8 mouse cellular contexts compared by ENCODE assay signal in genomic region chr10:42275871-42276501, GRCm38 (mm10). TPM values are rescaled to one million over a fixed set of nuclear protein-coding genes. Genes with fewer than 3 reads are reported as not detected.
DNase-seq lines count a peak whose midpoint lies in the region; ATAC-seq and TF ChIP-seq lines count a peak whose summit lies in the region.

No protein-coding gene starts in this region.

- H3K36me3 ChIP-seq in heart, embryonic 15.5 days, result no peaks in the 10 kb centered on the region
- H3K36me3 ChIP-seq in hindbrain, embryonic 12.5 days, result no peaks in the 10 kb centered on the region
- H3K36me3 ChIP-seq in lung, postnatal 0 days (ENCODE audit: insufficient read depth, low read length), result no peaks in the 10 kb centered on the region
- peaks cover 8% of the 10 kb centered on the region; the same call in 1 of the 2 replicates for H3K36me3 ChIP-seq in small intestine, adult 2 months (ENCODE audit: control insufficient read depth, insufficient read depth, low read length)

- H3K27me3 ChIP-seq in heart, embryonic 15.5 days, result no peaks in the 10 kb centered on the region
- H3K27me3 ChIP-seq in hindbrain, embryonic 12.5 days, result peaks cover 29% of the 10 kb centered on the region
- H3K27me3 ChIP-seq in lung, postnatal 0 days (replicated peaks; ENCODE audit: insufficient read depth, low read length), result no peaks in the 10 kb centered on the region
- H3K27me3 ChIP-seq in small intestine, adult 2 months (ENCODE audit: control insufficient read depth, insufficient read depth, low read length), result no peaks in the 10 kb centered on the region

- peak overlapping the region; percentile 99 for H3K27ac ChIP-seq in heart, embryonic 15.5 days
- peak overlapping the region; percentile 83 for H3K27ac ChIP-seq in brown adipose tissue, adult 24 weeks (replicated peaks; ENCODE audit: low read depth, low read length)
- peak overlapping the region; percentile 97 for H3K27ac ChIP-seq in hindbrain, embryonic 12.5 days
- peak overlapping the region; percentile 96 for H3K27ac ChIP-seq in lung, postnatal 0 days (ENCODE audit: low read length)
- peak overlapping the region; percentile 94 for H3K27ac ChIP-seq in small intestine, adult 2 months (ENCODE audit: insufficient read depth, low read depth, low read length)

- peak overlapping the region; percentile 87 for H3K4me3 ChIP-seq in heart, embryonic 15.5 days
- H3K4me3 ChIP-seq in brown adipose tissue, adult 24 weeks (ENCODE audit: insufficient read depth, low read depth, low read length), result peak overlapping the region; percentile 88
- H3K4me3 ChIP-seq in hindbrain, embryonic 12.5 days, result peak overlapping the region; percentile 73
- peak overlapping the region; percentile 85 for H3K4me3 ChIP-seq in lung, postnatal 0 days (ENCODE audit: low read depth, low read length)
- peak overlapping the region; percentile 97 for H3K4me3 ChIP-seq in small intestine, adult 2 months (ENCODE audit: low read depth, low read length)

- H3K9me3 ChIP-seq in heart, embryonic 15.5 days (replicated peaks), result no peaks in the 10 kb centered on the region
- no peaks in the 10 kb centered on the region for H3K9me3 ChIP-seq in hindbrain, embryonic 12.5 days (replicated peaks)
- no peaks in the 10 kb centered on the region for H3K9me3 ChIP-seq in lung, postnatal 0 days (ENCODE audit: low read length)

- DNase-seq in heart, adult 11 months, result no peak
- peak; percentile 57 for DNase-seq in CD4-positive helper T cell, adult 2 months (ENCODE audit: low read depth, low spot score)
- peak; percentile 84 for DNase-seq in lung, postnatal 0 days (ENCODE audit: low spot score)
- DNase-seq in ovary, postnatal 36 days (ENCODE audit: low spot score), result no peak

- no peak for TF ChIP-seq CTCF in lung, postnatal 0 days (IDR thresholded peaks at IDR 0.05)
- TF ChIP-seq CTCF in small intestine, adult 2 months (IDR thresholded peaks at IDR 0.05; ENCODE audit: extremely low read depth, insufficient read length, insufficient replicate concordance, low read depth, low read length), result no peak

- WGBS in heart, embryonic 15.5 days, result under 1% methylated on average over 39 of the region's 40 CpGs
- 0% methylated on average over 40 of the region's 40 CpGs for WGBS in hindbrain, embryonic 12.5 days
- WGBS in lung, postnatal 0 days, result 0% methylated on average over 37 of the region's 40 CpGs
- WGBS in small intestine, adult 2 months, result 1% methylated on average over 40 of the region's 40 CpGs

- no peak for TF ChIP-seq POLR2A in small intestine, adult 2 months (IDR thresholded peaks at IDR 0.05; ENCODE audit: low read depth, low read length)

- H3K9ac ChIP-seq in heart, embryonic 15.5 days, result peak overlapping the region; percentile 90
- peak overlapping the region; percentile 70 for H3K9ac ChIP-seq in hindbrain, embryonic 12.5 days
- H3K9ac ChIP-seq in lung, postnatal 0 days (replicated peaks; ENCODE audit: low read depth), result peak overlapping the region; percentile 88

- peak overlapping the region; percentile 89 for H3K4me2 ChIP-seq in heart, embryonic 15.5 days
- peak overlapping the region; percentile 98 for H3K4me2 ChIP-seq in hindbrain, embryonic 12.5 days (replicated peaks)
- peak overlapping the region; percentile 98 for H3K4me2 ChIP-seq in lung, postnatal 0 days (replicated peaks; ENCODE audit: low read depth, low read length)

- ATAC-seq in heart, embryonic 15.5 days (replicated peaks; ENCODE audit: insufficient number of reproducible peaks, insufficient read depth, low FRiP score, low read depth), result peak; percentile 1; the same call in 1 of the 2 replicates
- ATAC-seq in hindbrain, embryonic 12.5 days (ENCODE audit: low FRiP score), result peak; percentile 0
- ATAC-seq in lung, postnatal 0 days, result peak; percentile 1; the same call in 1 of the 2 replicates

- peaks cover 40% of the 10 kb centered on the region for H3K4me1 ChIP-seq in heart, embryonic 15.5 days (replicated peaks)
- peaks cover 19% of the 10 kb centered on the region for H3K4me1 ChIP-seq in brown adipose tissue, adult 24 weeks (ENCODE audit: control insufficient read depth, insufficient read depth, insufficient read length, low read length)
- H3K4me1 ChIP-seq in hindbrain, embryonic 12.5 days, result peaks cover 29% of the 10 kb centered on the region
- H3K4me1 ChIP-seq in lung, postnatal 0 days (ENCODE audit: insufficient read depth, low read depth, low read length), result peaks cover 24% of the 10 kb centered on the region
- H3K4me1 ChIP-seq in small intestine, adult 2 months (ENCODE audit: control insufficient read depth, insufficient read depth, insufficient read length, low read length), result peaks cover 28% of the 10 kb centered on the region

- 0 out of 2 replicates have a peak, but pooled peaks have one; percentile 13 for TF ChIP-seq EP300 in lung, postnatal 0 days (IDR thresholded peaks at IDR 0.05)

RNA-seq across cellular contexts. Expression of gene Foxo3, which starts 0.6 kb away (rescaled TPM):
- 5.7 and 6.8 TPM in 2 replicates for polyA plus RNA-seq in heart, embryonic 15.5 days (2015; fragmentation: Nextera tagmentation; extraction: Ambion mirVana)
- 4.7 and 6.4 TPM in 2 replicates for polyA plus RNA-seq in brown adipose tissue, adult 24 weeks (2012; ENCODE audit: insufficient read depth, insufficient read length, missing spikeins)
- polyA plus RNA-seq in hindbrain, embryonic 12.5 days (2016; fragmentation: Nextera tagmentation; extraction: Ambion mirVana), result 4.2 and 5.0 TPM in 2 replicates
- polyA plus RNA-seq in lung, postnatal 0 days (2015; fragmentation: Nextera tagmentation; extraction: Ambion mirVana), result 15.2 and 22.9 TPM in 2 replicates
- 25.5 and 49.5 TPM in 2 replicates for polyA plus RNA-seq in small intestine, adult 2 months (2012; rRNA removed)

Comparison
In these comparisons a context has a peak if more than half of its experiments do, and no peak if none do; other contexts are left out.
1. DNase-seq: peak in CD4-positive helper T cell, adult 2 months (single experiment) and lung, postnatal 0 days (single experiment); none in heart, adult 11 months (single experiment) and ovary, postnatal 36 days (single experiment).
2. Peak in every context shown above with its lines, with median percentiles within 50 percentile points of each other: ATAC-seq, H3K27ac ChIP-seq, H3K4me2 ChIP-seq, H3K4me3 ChIP-seq and H3K9ac ChIP-seq.